In genomic region chr3:149509178-149509577, GRCm38 (mm10) we compare ENCODE assay signal across 26 mouse cellular contexts.
A peak's percentile ranks its signal among the peaks of the same experiment; 100 is the strongest.
DNase-seq lines count a peak whose midpoint lies in the region; ATAC-seq and TF ChIP-seq lines count a peak whose summit lies in the region.
"Had no signal": no experiment of that assay in that cellular context is flagged by ENCODE, and none has a peak within 500 bp of the region (broad histone marks: within the 10 kb centered on the region; RNA-seq: fewer than 3 reads in every experiment).

No protein-coding gene starts in this region.

- no peak for TF ChIP-seq POLR2A in heart, adult 2 months (IDR thresholded peaks at IDR 0.05; ENCODE audit: insufficient read depth, low read depth, low read length)

- H3K4me2 ChIP-seq in heart, embryonic 11.5 days = peak overlapping the region; percentile 38
- peak overlapping the region; percentile 48 for H3K4me2 ChIP-seq in heart, embryonic 15.5 days
- H3K4me2 ChIP-seq: embryonic facial prominence, embryonic 15.5 days; hindbrain, embryonic 15.5 days had no signal

- no peak for TF ChIP-seq CTCF in heart, adult 2 months (IDR thresholded peaks at IDR 0.05)

- no peaks in the 10 kb centered on the region for H3K27me3 ChIP-seq in heart, adult 2 months (ENCODE audit: control insufficient read depth, insufficient read depth, low read length)
- H3K27me3 ChIP-seq in heart, embryonic 11.5 days (ENCODE audit: control insufficient read depth, insufficient read depth, low read length) = no peaks in the 10 kb centered on the region
- H3K27me3 ChIP-seq in heart, embryonic 15.5 days = no peaks in the 10 kb centered on the region
- H3K27me3 ChIP-seq: CH12.LX; embryonic facial prominence, embryonic 15.5 days; hindbrain, embryonic 15.5 days; Patski had no signal

- no peaks in the 10 kb centered on the region for H3K9me3 ChIP-seq in heart, embryonic 11.5 days (replicated peaks; ENCODE audit: control insufficient read depth, low read length)
- no peaks in the 10 kb centered on the region for H3K9me3 ChIP-seq in heart, embryonic 15.5 days (replicated peaks)
- H3K9me3 ChIP-seq: embryonic facial prominence, embryonic 15.5 days; forebrain, embryonic 10.5 days; hindbrain, embryonic 10.5 days; hindbrain, embryonic 15.5 days had no signal

- H3K4me3 ChIP-seq in heart, adult 2 months = 0 out of 2 replicates have a peak overlapping the region, but pooled peaks have one; percentile 5
- no peak overlapping the region for H3K4me3 ChIP-seq in heart, embryonic 11.5 days (ENCODE audit: low read depth, low read length)
- H3K4me3 ChIP-seq in heart, embryonic 15.5 days = 0 out of 2 replicates have a peak overlapping the region, but pooled peaks have one; percentile 5
- H3K4me3 ChIP-seq: embryonic facial prominence, embryonic 15.5 days; erythroblast, embryonic 14.5 days; forebrain, embryonic 10.5 days; gastrocnemius, adult 2 months; hindbrain, embryonic 10.5 days; hindbrain, embryonic 15.5 days had no signal

- no peaks in the 10 kb centered on the region for H3K79me2 ChIP-seq in heart, adult 2 months (replicated peaks; ENCODE audit: control insufficient read depth, insufficient read depth, low read length)

- no peak for TF ChIP-seq EP300 in heart, adult 2 months (IDR thresholded peaks at IDR 0.05; ENCODE audit: insufficient read depth, low read depth, low read length)

- intact Hi-C loops in heart, adult 2 months (cut with DNase I) = loop anchor here (2.0 to 10.0 kb wide), 2 partner anchors 154 to 216 kb away; no protein-coding TSS in a partner anchor

- H3K9ac ChIP-seq in heart, adult 2 months (ENCODE audit: low read depth, low read length) = no peak overlapping the region; the same call in 1 of the 2 replicates
- H3K9ac ChIP-seq in heart, embryonic 11.5 days (ENCODE audit: low read depth, low read length) = no peak overlapping the region
- no peak overlapping the region for H3K9ac ChIP-seq in heart, embryonic 15.5 days
- H3K9ac ChIP-seq: embryonic facial prominence, embryonic 15.5 days; hindbrain, embryonic 15.5 days had no signal

- H3K27ac ChIP-seq in heart, adult 2 months = peak overlapping the region; percentile 82
- H3K27ac ChIP-seq in heart, embryonic 11.5 days (ENCODE audit: low read depth, low read length) = peak overlapping the region; percentile 54
- peak overlapping the region; percentile 80 for H3K27ac ChIP-seq in heart, embryonic 15.5 days
- H3K27ac ChIP-seq: embryonic facial prominence, embryonic 15.5 days; forebrain, embryonic 10.5 days; gastrocnemius, adult 2 months; hindbrain, embryonic 10.5 days; hindbrain, embryonic 15.5 days had no signal

- H3K36me3 ChIP-seq in heart, adult 2 months (ENCODE audit: control insufficient read depth, insufficient read depth, low read length) = no peaks in the 10 kb centered on the region; the same call in 1 of the 2 replicates
- no peaks in the 10 kb centered on the region for H3K36me3 ChIP-seq in heart, embryonic 11.5 days (ENCODE audit: control insufficient read depth, insufficient read depth, low read length)
- no peaks in the 10 kb centered on the region for H3K36me3 ChIP-seq in heart, embryonic 15.5 days
- H3K36me3 ChIP-seq: embryonic facial prominence, embryonic 15.5 days; forebrain, embryonic 10.5 days; hindbrain, embryonic 10.5 days; hindbrain, embryonic 15.5 days had no signal

- no peaks in the 10 kb centered on the region for H3K4me1 ChIP-seq in heart, adult 2 months (ENCODE audit: control insufficient read depth, insufficient read depth, low read length)
- H3K4me1 ChIP-seq in heart, embryonic 11.5 days (ENCODE audit: control insufficient read depth, insufficient read depth, low read length) = peaks cover 5% of the 10 kb centered on the region
- H3K4me1 ChIP-seq in heart, embryonic 15.5 days (replicated peaks) = peaks cover 18% of the 10 kb centered on the region
- H3K4me1 ChIP-seq: embryonic facial prominence, embryonic 15.5 days; forebrain, embryonic 10.5 days; hindbrain, embryonic 10.5 days; hindbrain, embryonic 15.5 days had no signal

- WGBS in heart, adult 2 months = 57% methylated on average over 6 of the region's 6 CpGs
- 49% methylated on average over 6 of the region's 6 CpGs for WGBS in heart, embryonic 11.5 days (ENCODE audit: insufficient replicate concordance)
- 38% methylated on average over 6 of the region's 6 CpGs for WGBS in heart, embryonic 15.5 days

- peak; percentile 7; the same call in 1 of the 2 replicates for ATAC-seq in heart, embryonic 11.5 days (replicated peaks; ENCODE audit: insufficient number of reproducible peaks, low FRiP score, low TSS enrichment)
- ATAC-seq in heart, embryonic 15.5 days (replicated peaks; ENCODE audit: insufficient number of reproducible peaks, insufficient read depth, low FRiP score, low read depth) = no peak
- ATAC-seq: activated CD4-positive, CD25-positive, alpha-beta regulatory T cell, adult 4 months; forebrain, embryonic 14.5 days; inflammation-experienced regulatory T-cells, adult 6 months; intestine, postnatal 0 days; Patski had no signal

- DNase-seq in heart, adult 2 months = peak in 1 of 2 experiments; percentile 7
- DNase-seq in heart, adult 11 months = no peak
- DNase-seq in heart, postnatal 4 days = peak; percentile 9
- no peak for DNase-seq in B cell, adult 2 months
- DNase-seq in retina, embryonic 14.5 days (ENCODE audit: low spot score) = no peak
- DNase-seq: adrenal gland, adult 2 months; adrenal gland, postnatal 25 days; cerebellum, adult 2 months; cerebellum, postnatal 10 days; embryo, embryonic 11 days; gastrocnemius, adult 2 months; gastrocnemius, postnatal 25 days; kidney, adult 8-10 months had no signal
